Mouse (Mus musculus) retina, postnatal 7 days (tissue): ENCODE measurements around the gene Gm17402.
A peak's percentile ranks its signal among the peaks of the same experiment; 100 is the strongest.

Source experiments
- DNase-seq: peaks from one replicate; pipeline ENCODE4 v3.0.0-alpha.2; 2012; ENCODE audit warnings: low read depth, low spot score

Gm17402 gene

GRCm38 (mm10) chr3:67375063-67375462, at the start of gene Gm17402:
Gene Gm17402, minus strand, starts transcription at chr3:67375163.
- no peak for DNase-seq

- DNase-seq, result no peak
These were observed 3.3 kb upstream of the Gm17402 start for GRCm38 (mm10) chr3:67378215-67378614.

- no peak for DNase-seq
These were observed 594 bp downstream of the Gm17402 start for GRCm38 (mm10) chr3:67374360-67374778.

GRCm38 (mm10) chr3:67373872-67374271, 1.1 kb downstream of the Gm17402 start, which contains the start of gene Mlf1:
Gene Mlf1, plus strand, starts transcription at chr3:67374097.
- DNase-seq, result peak; percentile 84

- DNase-seq, result no peak
These were observed 2.2 kb downstream of the Gm17402 start for GRCm38 (mm10) chr3:67372781-67373180.

- DNase-seq, result no peak
These were observed 2.8 kb downstream of the Gm17402 start for GRCm38 (mm10) chr3:67372194-67372593.

- no peak for DNase-seq
These were observed 5.4 kb downstream of the Gm17402 start for GRCm38 (mm10) chr3:67369407-67370079.

GRCm38 (mm10) chr3:67367481-67367880, 7.5 kb downstream of the Gm17402 start:
- DNase-seq, result no peak

- DNase-seq, result no peak
These were observed 8.7 kb downstream of the Gm17402 start for GRCm38 (mm10) chr3:67366087-67366892.

GRCm38 (mm10) chr3:67358376-67358775, 16.6 kb downstream of the Gm17402 start:
- DNase-seq, result no peak

- no peak for DNase-seq
These were observed 22.2 kb downstream of the Gm17402 start for GRCm38 (mm10) chr3:67352763-67353149.

GRCm38 (mm10) chr3:67352128-67352762, 22.7 kb downstream of the Gm17402 start:
- DNase-seq, result peak; percentile 57

- DNase-seq, result no peak
These were observed 23.4 kb downstream of the Gm17402 start for GRCm38 (mm10) chr3:67351406-67352127.

- DNase-seq, result no peak
These were observed 28.3 kb downstream of the Gm17402 start for GRCm38 (mm10) chr3:67346674-67347073.

GRCm38 (mm10) chr3:67344599-67344998, 30.4 kb downstream of the Gm17402 start:
- peak; percentile 50 for DNase-seq

GRCm38 (mm10) chr3:67343004-67343662, 31.8 kb downstream of the Gm17402 start:
- DNase-seq, result peak; percentile 37

GRCm38 (mm10) chr3:67340921-67341320, 34.0 kb downstream of the Gm17402 start:
- DNase-seq, result no peak

- no peak for DNase-seq
These were observed 35.4 kb downstream of the Gm17402 start for GRCm38 (mm10) chr3:67339558-67339957.

- DNase-seq, result no peak
These were observed 52.5 kb downstream of the Gm17402 start for GRCm38 (mm10) chr3:67322422-67322821.
